Mouse (Mus musculus) midbrain, embryonic 12.5 days (tissue): ENCODE results near the gene Fam209. TPM values are rescaled to one million over a fixed set of nuclear protein-coding genes. Genes with fewer than 3 reads are reported as not detected.

Experiments
- ATAC-seq: fragments of 200-750 bp; cut with Nextera tagmentation; 2 replicates; pipeline ENCODE4 v1.8.0; 2017; ENCODE audit warnings: low read depth, moderate TSS enrichment, moderate library complexity; ENCODE audit not compliant: low FRiP score
- H3K27ac ChIP-seq: fragments of 300-500 bp; sonication (generic); replicated peaks from 2 replicates; pipeline ENCODE4 v1.5.1; 2016; ENCODE audit warnings: mild to moderate bottlenecking
- H3K27me3 ChIP-seq: fragments of 300-500 bp; sonication (generic); 2 replicates; pipeline ENCODE4 v1.6.1; 2016; ENCODE audit warnings: mild to moderate bottlenecking
- H3K36me3 ChIP-seq: fragments of 300-500 bp; sonication (generic); 2 replicates; pipeline ENCODE4 v1.6.1; 2016
- H3K4me1 ChIP-seq: fragments of 300-500 bp; sonication (generic); 2 replicates; pipeline ENCODE4 v1.6.1; 2016
- H3K4me2 ChIP-seq: fragments of 300-500 bp; sonication (generic); replicated peaks from 2 replicates; pipeline ENCODE4 v1.6.1; 2016; ENCODE audit warnings: mild to moderate bottlenecking, moderate library complexity
- H3K4me3 ChIP-seq: fragments of 300-500 bp; sonication (generic); 2 replicates; pipeline ENCODE4 v1.5.1; 2016; ENCODE audit warnings: mild to moderate bottlenecking
- H3K9ac ChIP-seq: fragments of 300-500 bp; sonication (generic); replicated peaks from 2 replicates; pipeline ENCODE4 v1.6.1; 2016; ENCODE audit warnings: mild to moderate bottlenecking, moderate library complexity
- H3K9me3 ChIP-seq: fragments of 300-500 bp; sonication (generic); 2 replicates; pipeline ENCODE4 v1.6.1; 2016; ENCODE audit warnings: mild to moderate bottlenecking
- WGBS: fragments of 180-500 bp; shearing (Covaris S2); methylation state at CpG from one replicate; pipeline ENCODE4 v1.1.7; 2016; 5-methylcytosine and 5-hydroxymethylcytosine counted together
- polyA plus RNA-seq: library from polyadenylated mRNA; unstranded; fragments of >200 nt; fragmentation: Nextera tagmentation; extraction: Ambion mirVana; gene quantifications from 2 replicates; pipeline ENCODE4 v1.2.1, GENCODE M21; 2016

Gene Fam209
- 0.45 and 0.47 TPM in 2 replicates for polyA plus RNA-seq

DNA sequence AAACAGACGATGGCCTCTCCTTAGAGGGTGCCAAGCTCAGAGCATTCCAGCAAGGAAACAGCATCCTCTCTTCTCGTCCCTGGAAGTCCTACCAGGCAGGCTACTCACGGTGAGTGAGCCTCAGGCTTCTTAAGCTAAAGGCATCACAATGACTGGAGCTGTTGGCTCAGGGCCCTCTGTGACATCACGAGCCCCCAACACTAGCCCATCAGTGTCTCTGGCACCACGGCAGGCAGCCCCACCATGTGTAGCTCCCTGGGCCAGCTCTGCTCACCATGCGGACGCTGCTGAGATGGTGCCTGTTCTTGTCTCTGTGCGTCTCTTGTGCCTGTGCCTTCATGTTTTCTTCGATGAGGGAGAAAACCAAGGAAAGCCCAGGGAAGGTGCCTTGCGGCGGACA is at the start of gene Fam209:
Gene Fam209, plus strand, starts transcription at position 203 of the 400 bp plus-strand sequence.
- H3K4me2 ChIP-seq: no peak within 1 kb of the TSS
- no peak within 1 kb of the TSS for H3K27ac ChIP-seq
- WGBS: 88% methylated on average over 11 of the region's 11 CpGs
- 0 out of 2 replicates have a peak, but pooled peaks cover 5% of the 10 kb centered on the region for H3K27me3 ChIP-seq
- no peak within 1 kb of the TSS for H3K9ac ChIP-seq
- no peak within 1 kb of the TSS for H3K4me3 ChIP-seq
- H3K9me3 ChIP-seq: no peaks in the 10 kb centered on the region
- H3K36me3 ChIP-seq: peaks cover 28% of the 10 kb centered on the region
- no peak for ATAC-seq
- H3K4me1 ChIP-seq: no peaks in the 10 kb centered on the region; the same call in 1 of the 2 replicates

DNA sequence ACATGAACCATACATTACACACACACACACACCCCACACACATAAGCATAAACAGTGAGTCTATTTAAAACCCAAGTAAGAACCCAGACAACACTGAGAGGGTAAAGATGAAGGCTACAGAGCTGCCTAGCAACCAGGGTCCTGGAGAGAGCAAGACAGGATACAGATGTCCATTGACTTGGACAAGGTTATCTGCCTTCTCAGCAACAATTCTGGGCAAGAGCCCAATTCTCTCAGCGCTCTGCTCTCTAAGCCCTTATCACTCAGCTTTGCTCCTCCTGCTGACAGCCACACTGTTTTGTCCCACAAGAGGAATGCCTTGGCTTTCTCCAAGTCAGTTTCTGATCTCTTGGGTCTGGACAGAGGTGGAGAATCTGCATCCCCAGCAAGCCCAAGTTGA is 41.7 kb upstream of the Fam209 start:
- WGBS: 82% methylated on average over 1 of the region's 1 CpGs
- H3K27me3 ChIP-seq: no peaks in the 10 kb centered on the region
- no peak overlapping the region for H3K9ac ChIP-seq
- no peak overlapping the region for H3K4me2 ChIP-seq
- H3K27ac ChIP-seq: no peak overlapping the region
- no peaks in the 10 kb centered on the region for H3K9me3 ChIP-seq
- H3K4me3 ChIP-seq: no peak overlapping the region
- no peaks in the 10 kb centered on the region for H3K36me3 ChIP-seq
- no peaks in the 10 kb centered on the region for H3K4me1 ChIP-seq
- ATAC-seq: no peak

DNA sequence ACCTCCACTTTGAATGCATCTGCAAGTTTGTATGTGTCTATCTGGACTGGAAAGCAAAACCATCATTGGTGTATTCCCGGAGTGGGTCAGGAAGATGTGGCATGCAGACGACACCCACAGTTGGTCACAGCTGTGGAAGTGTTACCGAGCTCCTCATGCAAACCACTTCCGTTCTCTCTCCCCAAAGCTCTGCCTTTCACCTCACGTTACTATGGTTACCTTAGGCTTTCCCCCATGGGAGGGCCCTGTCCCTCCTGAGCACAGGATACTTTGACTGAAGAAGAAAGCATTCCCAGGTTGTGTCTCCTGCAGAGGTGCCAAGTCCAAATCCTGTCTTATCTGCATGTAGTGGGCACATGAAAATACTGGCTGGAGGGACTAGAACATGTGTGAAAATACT is 38.6 kb upstream of the Fam209 start:
- no peak overlapping the region for H3K4me3 ChIP-seq
- ATAC-seq: no peak
- H3K9me3 ChIP-seq: no peaks in the 10 kb centered on the region
- H3K4me2 ChIP-seq: no peak overlapping the region
- H3K9ac ChIP-seq: no peak overlapping the region
- H3K36me3 ChIP-seq: no peaks in the 10 kb centered on the region
- WGBS: 57% methylated on average over 5 of the region's 5 CpGs
- H3K27ac ChIP-seq: no peak overlapping the region
- H3K4me1 ChIP-seq: no peaks in the 10 kb centered on the region
- H3K27me3 ChIP-seq: no peaks in the 10 kb centered on the region

DNA sequence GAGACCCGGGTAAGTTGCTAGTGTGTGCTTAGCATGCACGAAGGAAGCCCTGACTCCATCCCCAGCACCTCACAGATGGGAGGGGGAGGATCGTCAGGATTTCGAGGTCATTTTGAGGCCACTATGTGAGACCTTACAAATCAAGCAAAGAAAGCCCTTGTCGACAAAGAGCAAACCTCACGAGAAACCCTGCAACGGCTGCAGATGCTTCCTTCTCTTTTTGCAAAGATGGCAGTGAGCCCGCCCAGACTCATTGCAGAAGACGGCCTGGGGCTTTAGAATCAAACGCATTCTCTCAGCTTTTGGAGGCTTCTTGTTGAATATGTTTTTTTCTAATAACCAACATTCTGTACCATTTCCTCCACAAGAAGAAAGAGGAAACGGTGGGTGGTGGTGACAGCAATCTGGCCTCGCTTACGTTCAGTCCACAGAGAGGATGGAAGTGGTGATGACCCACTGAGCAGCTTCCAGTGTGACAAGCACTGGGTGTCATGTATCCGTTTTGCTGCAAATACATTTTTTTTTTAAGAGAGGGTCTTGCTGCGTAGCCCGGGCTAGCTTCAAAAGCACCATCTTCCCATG is 34.9 kb upstream of the Fam209 start:
- no peak overlapping the region for H3K27ac ChIP-seq
- 75% methylated on average over 16 of the region's 16 CpGs for WGBS
- peaks cover 18% of the 10 kb centered on the region for H3K4me1 ChIP-seq
- H3K4me2 ChIP-seq: no peak overlapping the region
- H3K9ac ChIP-seq: no peak overlapping the region
- H3K4me3 ChIP-seq: no peak overlapping the region
- no peaks in the 10 kb centered on the region for H3K36me3 ChIP-seq
- no peaks in the 10 kb centered on the region for H3K9me3 ChIP-seq
- no peak for ATAC-seq
- H3K27me3 ChIP-seq: no peaks in the 10 kb centered on the region

GRCm38 (mm10) chr2:172439843-172440639 is 32.3 kb upstream of the Fam209 start, which contains the start of gene Rtf2:
TSS of gene Rtf2 (plus strand) at chr2:172440556.
- Histone ChIP-seq H3K27me3 (no peaks in the 10 kb centered on the region), H3K27ac (peak within 1 kb of the TSS; percentile 46; the same call in 1 of the 2 replicates), H3K4me2 (peak within 1 kb of the TSS; percentile 96), H3K9ac (peak within 1 kb of the TSS; percentile 76), H3K36me3 (peaks cover 1% of the 10 kb centered on the region), H3K4me1 (peaks cover 18% of the 10 kb centered on the region), H3K4me3 (peak within 1 kb of the TSS; percentile 70), H3K9me3 (no peaks in the 10 kb centered on the region)
- ATAC-seq: peak; percentile 99
- 3% methylated on average over 35 of the region's 35 CpGs for WGBS

DNA sequence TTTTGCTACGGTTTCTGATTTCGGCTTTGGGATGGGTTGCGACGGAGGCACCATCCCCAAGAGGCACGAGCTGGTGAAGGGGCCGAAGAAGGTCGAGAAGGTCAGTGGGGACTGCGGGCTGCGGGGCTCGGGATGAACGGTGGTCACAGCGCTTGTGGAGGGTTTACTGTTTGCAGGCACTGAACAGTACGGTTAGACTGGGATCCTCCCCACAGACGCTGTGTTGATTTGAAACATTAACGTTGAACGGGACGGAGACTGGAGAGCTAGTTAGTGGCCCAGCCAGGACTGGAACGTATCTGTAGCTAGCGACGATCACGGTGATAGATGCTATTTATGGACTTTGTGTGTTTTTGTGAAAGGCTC is 31.7 kb upstream of the Fam209 start:
- peak overlapping the region; percentile 76 for H3K9ac ChIP-seq
- H3K4me2 ChIP-seq: peak overlapping the region; percentile 96
- peak overlapping the region; percentile 70 for H3K4me3 ChIP-seq
- no peak overlapping the region for H3K27ac ChIP-seq
- H3K36me3 ChIP-seq: peaks cover 7% of the 10 kb centered on the region
- peaks cover 18% of the 10 kb centered on the region for H3K4me1 ChIP-seq
- no peaks in the 10 kb centered on the region for H3K9me3 ChIP-seq
- peak; percentile 66 for ATAC-seq
- H3K27me3 ChIP-seq: no peaks in the 10 kb centered on the region
- 2% methylated on average over 21 of the region's 21 CpGs for WGBS

- peak overlapping the region; percentile 70 for H3K4me3 ChIP-seq
- H3K27me3 ChIP-seq: no peaks in the 10 kb centered on the region
- H3K36me3 ChIP-seq: peaks cover 12% of the 10 kb centered on the region
- no peak for ATAC-seq
- peak overlapping the region; percentile 96 for H3K4me2 ChIP-seq
- H3K4me1 ChIP-seq: peaks cover 18% of the 10 kb centered on the region
- no peaks in the 10 kb centered on the region for H3K9me3 ChIP-seq
- 34% methylated on average over 6 of the region's 6 CpGs for WGBS
- H3K27ac ChIP-seq: no peak overlapping the region
- peak overlapping the region; percentile 76 for H3K9ac ChIP-seq
Measured at GRCm38 (mm10) chr2:172441176-172441575, 31.1 kb upstream of the Fam209 start.

GRCm38 (mm10) chr2:172445617-172446016 is 26.7 kb upstream of the Fam209 start:
- H3K36me3 ChIP-seq: peaks cover 57% of the 10 kb centered on the region
- 92% methylated on average over 4 of the region's 4 CpGs for WGBS

GRCm38 (mm10) chr2:172447317-172447716 is 25.0 kb upstream of the Fam209 start:
- Histone ChIP-seq H3K27ac (no peak overlapping the region), H3K4me1 (no peaks in the 10 kb centered on the region), H3K36me3 (peaks cover 72% of the 10 kb centered on the region), H3K9me3 (no peaks in the 10 kb centered on the region), H3K4me3 (no peak overlapping the region), H3K4me2 (no peak overlapping the region), H3K27me3 (no peaks in the 10 kb centered on the region), H3K9ac (no peak overlapping the region)
- 93% methylated on average over 6 of the region's 6 CpGs for WGBS
- no peak for ATAC-seq

More at GRCm38 (mm10) chr2:172445617-172446016, 26.7 kb upstream of the Fam209 start:
- Histone ChIP-seq H3K4me1 (peaks cover 13% of the 10 kb centered on the region), H3K4me3 (no peak overlapping the region), H3K4me2 (no peak overlapping the region), H3K27me3 (no peaks in the 10 kb centered on the region), H3K9ac (no peak overlapping the region), H3K27ac (no peak overlapping the region), H3K9me3 (no peaks in the 10 kb centered on the region)
- no peak for ATAC-seq

DNA sequence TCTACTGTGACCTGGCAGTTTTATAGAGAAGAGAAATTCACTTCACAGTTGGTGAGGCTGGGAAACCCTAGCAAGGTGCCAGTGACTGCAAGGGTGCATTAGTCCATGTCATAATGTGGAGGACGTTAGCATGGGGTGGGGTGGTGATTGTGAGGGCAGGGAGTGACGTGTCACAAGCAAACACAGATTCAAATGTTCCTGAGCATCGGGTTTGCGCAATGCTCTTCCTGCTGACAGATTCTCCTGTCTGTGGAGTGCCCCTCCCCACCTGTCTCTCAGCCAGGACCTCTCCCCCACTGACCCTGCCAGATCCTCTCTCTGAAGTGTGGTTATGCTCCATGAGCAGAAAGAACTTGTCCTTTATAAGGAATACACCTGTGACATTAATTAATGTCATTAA is 24.0 kb upstream of the Fam209 start:
- no peak overlapping the region for H3K4me2 ChIP-seq
- H3K27me3 ChIP-seq: no peaks in the 10 kb centered on the region
- H3K9me3 ChIP-seq: no peaks in the 10 kb centered on the region
- no peak overlapping the region for H3K9ac ChIP-seq
- ATAC-seq: no peak
- H3K36me3 ChIP-seq: peaks cover 82% of the 10 kb centered on the region
- 94% methylated on average over 4 of the region's 4 CpGs for WGBS
- H3K27ac ChIP-seq: no peak overlapping the region
- no peak overlapping the region for H3K4me3 ChIP-seq
- no peaks in the 10 kb centered on the region for H3K4me1 ChIP-seq

- no peak overlapping the region for H3K9ac ChIP-seq
- H3K27me3 ChIP-seq: no peaks in the 10 kb centered on the region
- H3K4me2 ChIP-seq: no peak overlapping the region
- no peak overlapping the region for H3K27ac ChIP-seq
- no peak overlapping the region for H3K4me3 ChIP-seq
- no peaks in the 10 kb centered on the region for H3K4me1 ChIP-seq
- no peaks in the 10 kb centered on the region for H3K9me3 ChIP-seq
- peaks cover 90% of the 10 kb centered on the region for H3K36me3 ChIP-seq
- ATAC-seq: no peak
- 95% methylated on average over 6 of the region's 6 CpGs for WGBS
Measured at GRCm38 (mm10) chr2:172450640-172451039, 21.7 kb upstream of the Fam209 start.

GRCm38 (mm10) chr2:172452031-172452430 is 20.3 kb upstream of the Fam209 start:
- H3K27me3 ChIP-seq: no peaks in the 10 kb centered on the region
- H3K4me1 ChIP-seq: no peaks in the 10 kb centered on the region
- H3K4me2 ChIP-seq: no peak overlapping the region
- H3K9me3 ChIP-seq: no peaks in the 10 kb centered on the region
- no peak for ATAC-seq
- H3K9ac ChIP-seq: no peak overlapping the region
- no peak overlapping the region for H3K27ac ChIP-seq
- H3K36me3 ChIP-seq: peaks cover 89% of the 10 kb centered on the region
- H3K4me3 ChIP-seq: no peak overlapping the region
- WGBS: 95% methylated on average over 4 of the region's 4 CpGs
